Mouse (Mus musculus) layer of hippocampus, adult 11-12 months (tissue): ENCODE results near the gene Mgat3.

ENCODE experiments used
- DNase-seq: peaks from one replicate; pipeline ENCODE4 v3.0.0; 2022; ENCODE audit warnings: low spot score

Mgat3 gene

GRCm38 (mm10) chr15:80173001-80173771 lies at the start of gene Mgat3:
Mgat3 (plus strand) TSS chr15:80173721.
- DNase-seq: peak; percentile 59

- DNase-seq: no peak
These were observed 48.9 kb upstream of the Mgat3 start for GRCm38 (mm10) chr15:80124651-80125050.

- no peak for DNase-seq
These were observed 46.3 kb upstream of the Mgat3 start for GRCm38 (mm10) chr15:80127191-80127590.

GRCm38 (mm10) chr15:80129982-80130381 lies 43.5 kb upstream of the Mgat3 start:
- DNase-seq: no peak

- no peak for DNase-seq
These were observed 42.8 kb upstream of the Mgat3 start for GRCm38 (mm10) chr15:80130689-80131088.

GRCm38 (mm10) chr15:80131421-80131820 lies 42.1 kb upstream of the Mgat3 start:
- DNase-seq: no peak

GRCm38 (mm10) chr15:80132452-80132851 lies 41.1 kb upstream of the Mgat3 start:
- DNase-seq: no peak

- peak; percentile 91 for DNase-seq
These were observed 40.4 kb upstream of the Mgat3 start, which contains the start of gene Tab1 for GRCm38 (mm10) chr15:80132993-80133586. Tab1 (plus strand) TSS chr15:80133127.

GRCm38 (mm10) chr15:80133682-80134449 lies 39.7 kb upstream of the Mgat3 start:
- DNase-seq: peak; percentile 50

- no peak for DNase-seq
These were observed 39.1 kb upstream of the Mgat3 start for GRCm38 (mm10) chr15:80134450-80134847.

GRCm38 (mm10) chr15:80135499-80135898 lies 38.0 kb upstream of the Mgat3 start:
- DNase-seq: no peak

- DNase-seq: no peak
These were observed 36.9 kb upstream of the Mgat3 start for GRCm38 (mm10) chr15:80136645-80137044.

GRCm38 (mm10) chr15:80137945-80138791 lies 35.4 kb upstream of the Mgat3 start:
- peak; percentile 56 for DNase-seq

- no peak for DNase-seq
These were observed 33.2 kb upstream of the Mgat3 start for GRCm38 (mm10) chr15:80140302-80140701.

GRCm38 (mm10) chr15:80140878-80141277 lies 32.6 kb upstream of the Mgat3 start:
- DNase-seq: no peak

GRCm38 (mm10) chr15:80142130-80142529 lies 31.4 kb upstream of the Mgat3 start:
- DNase-seq: no peak

- DNase-seq: no peak
These were observed 29.8 kb upstream of the Mgat3 start for GRCm38 (mm10) chr15:80143760-80144159.

- DNase-seq: no peak
These were observed 28.1 kb upstream of the Mgat3 start for GRCm38 (mm10) chr15:80145397-80145796.

- no peak for DNase-seq
These were observed 27.4 kb upstream of the Mgat3 start for GRCm38 (mm10) chr15:80146153-80146552.

- no peak for DNase-seq
These were observed 26.4 kb upstream of the Mgat3 start for GRCm38 (mm10) chr15:80147090-80147489.

- DNase-seq: no peak
These were observed 26.0 kb upstream of the Mgat3 start for GRCm38 (mm10) chr15:80147511-80147910.

- DNase-seq: no peak
These were observed 25.0 kb upstream of the Mgat3 start for GRCm38 (mm10) chr15:80148565-80148964.
